Mouse (Mus musculus): Measurements from ENCODE around the gene Serpinb9b. TPM values are rescaled to one million over a fixed set of nuclear protein-coding genes. Genes with fewer than 3 reads are reported as not detected.

Serpinb9b gene
- total RNA-seq, 2 experiments from 2014 or later = not detected

DNA sequence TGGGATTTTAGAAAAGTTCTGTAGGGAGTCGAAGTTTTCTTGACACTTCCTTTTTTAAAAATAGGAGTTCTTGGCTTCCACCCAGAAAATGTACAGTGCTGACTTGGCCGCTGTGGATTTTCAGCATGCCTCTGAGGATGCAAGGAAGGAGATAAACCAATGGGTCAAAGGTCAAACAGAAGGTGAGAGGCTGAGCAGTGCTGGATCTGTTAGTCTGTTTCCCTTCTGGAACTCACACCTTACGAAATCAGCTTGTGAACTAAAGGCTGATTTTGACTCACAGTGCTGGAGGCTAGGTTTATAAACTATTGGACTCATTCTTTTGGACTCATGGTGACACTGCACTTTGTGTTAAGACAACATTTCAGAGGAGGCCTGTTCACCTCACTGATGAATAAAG, 62.4 kb downstream of the Serpinb9b start:
- intact Hi-C loops (cut with DNase I) = no loop called here
- DNase-seq (ENCODE audit: low spot score in 2 of 2) = no peak

DNA sequence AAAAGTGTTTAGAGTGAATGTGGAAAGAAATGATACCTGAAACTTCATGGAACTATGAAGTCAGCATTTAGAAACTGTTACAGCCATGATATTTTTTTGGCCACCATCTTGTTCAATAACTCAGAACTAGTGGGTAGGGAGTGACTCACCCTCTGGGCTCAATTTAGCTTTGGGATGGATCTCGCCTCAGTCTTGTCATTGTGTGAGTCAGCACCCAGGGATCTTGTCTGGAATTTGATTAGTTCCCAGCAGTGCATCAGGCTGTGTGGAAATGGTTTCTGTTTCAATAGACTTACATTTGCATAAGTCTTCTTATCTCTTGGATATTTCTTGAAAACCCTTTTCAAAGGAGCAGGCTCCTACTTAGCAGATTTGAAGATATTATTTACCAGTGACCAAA, 63.3 kb downstream of the Serpinb9b start:
- DNase-seq (ENCODE audit: low spot score in 2 of 2) = peak; percentile 30 to 50
- intact Hi-C loops (cut with DNase I) = no loop called here

DNA sequence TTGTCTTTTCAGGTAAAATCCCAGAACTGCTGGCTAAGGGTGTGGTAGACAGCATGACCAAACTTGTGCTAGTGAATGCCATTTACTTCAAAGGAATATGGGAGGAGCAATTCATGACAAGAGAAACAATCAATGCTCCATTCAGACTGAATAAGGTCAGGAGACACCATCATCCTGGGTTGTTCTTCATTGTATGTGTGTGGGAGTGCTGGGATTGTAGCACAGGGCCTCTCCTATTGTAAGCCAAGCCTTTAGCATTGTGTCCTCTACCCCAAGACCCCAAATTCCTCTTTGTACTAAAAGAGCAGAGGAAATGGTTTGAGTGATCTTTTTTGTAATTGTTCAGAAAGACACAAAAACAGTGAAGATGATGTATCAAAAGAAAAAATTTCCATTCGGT, 64.1 kb downstream of the Serpinb9b start:
- no peak for DNase-seq (ENCODE audit: low spot score in 2 of 2)
- intact Hi-C loops (cut with DNase I) = no loop called here

Other genes starting within 250 kb of the Serpinb9b start
- gene Mylk4, start 243.5 kb upstream of the Serpinb9b start, total RNA-seq (2021) = under 1 TPM; 0.32 to 0.33 TPM
- 10 to 100 TPM; 56.4 to 60.6 TPM for gene Wrnip1, start 225.4 kb upstream of the Serpinb9b start, total RNA-seq (2021)
- gene D930007J09Rik, start 224.6 kb upstream of the Serpinb9b start, total RNA-seq (2021) = 1 to 10 TPM; 1.8 TPM
- 1 to 10 TPM; 1.3 to 2.7 TPM for gene Serpinb1a, start 176.2 kb upstream of the Serpinb9b start, total RNA-seq (2021)
- gene Serpinb1c, start 129.2 kb upstream of the Serpinb9b start, total RNA-seq (2021) = not detected
- 1 to 10 TPM; 2.3 to 3.7 TPM for gene Serpinb6b, start 62.2 kb upstream of the Serpinb9b start, total RNA-seq (2021)
- gene Serpinb9, start 24.2 kb upstream of the Serpinb9b start, total RNA-seq (2021) = 1 to 10 TPM; 3.3 to 3.9 TPM
- gene Serpinb1b, start 51.2 kb downstream of the Serpinb9b start, total RNA-seq (2021) = 1 to 10 TPM in 1 of 2 experiments, under 1 TPM in 1; 0.81 to 1.0 TPM
- gene Serpinb9c, start 132.3 kb downstream of the Serpinb9b start, total RNA-seq (2021) = not detected
- not detected for gene Serpinb9d, start 165.5 kb downstream of the Serpinb9b start, total RNA-seq (2021)
- not detected for gene Serpinb9e, start 222.2 kb downstream of the Serpinb9b start, total RNA-seq (2021)

Data from left cerebral cortex, postnatal 14 days (tissue).